Mouse (Mus musculus): ENCODE data around the gene Carhsp1.
A peak's percentile ranks its signal among the peaks of the same experiment; 100 is the strongest.

Gene Carhsp1

DNA sequence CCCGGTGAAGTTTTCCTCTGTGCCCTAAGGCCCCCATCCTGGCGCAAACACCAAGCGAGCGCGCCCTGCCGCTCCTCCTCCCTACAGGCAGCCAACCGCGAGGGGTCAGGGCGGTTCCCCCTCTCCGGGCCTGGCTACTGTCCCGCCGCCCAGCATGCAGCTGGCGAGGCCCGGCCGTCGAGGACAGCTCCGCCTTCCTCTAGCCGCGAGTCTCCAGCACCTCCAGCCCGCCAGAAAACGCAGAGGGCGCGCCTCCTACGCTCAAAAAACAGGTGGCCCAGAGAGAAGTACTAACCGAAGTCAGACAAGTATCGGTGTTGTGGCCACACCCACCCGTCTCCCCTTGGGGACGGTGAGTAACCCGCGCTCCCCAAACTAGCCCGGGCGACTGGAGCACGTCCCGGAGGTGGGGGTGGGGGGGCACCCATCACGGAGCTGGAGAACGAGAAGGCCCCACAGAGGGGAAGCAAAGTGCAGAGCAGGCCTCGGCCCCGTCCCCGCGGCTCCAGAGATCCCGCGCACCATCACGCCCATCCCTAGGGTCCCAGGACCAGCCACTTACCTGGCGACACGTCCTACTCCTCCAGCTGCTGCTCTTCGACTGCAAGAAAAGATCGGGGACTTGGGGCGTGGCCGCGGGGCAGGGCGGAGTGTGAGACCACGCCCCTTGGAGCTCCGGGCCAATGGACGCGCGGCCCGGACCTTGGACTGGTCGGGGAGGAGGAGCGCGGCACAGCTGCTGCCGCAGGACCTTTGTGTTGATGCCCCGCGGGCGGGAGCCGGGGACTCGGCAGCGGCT, at the start of gene Carhsp1:
Gene Carhsp1, minus strand, starts transcription at position 605 of the 799 bp plus-strand sequence.
- peak; percentile 59 for ATAC-seq (ENCODE audit: insufficient number of reproducible peaks, low FRiP score, low TSS enrichment)

DNA sequence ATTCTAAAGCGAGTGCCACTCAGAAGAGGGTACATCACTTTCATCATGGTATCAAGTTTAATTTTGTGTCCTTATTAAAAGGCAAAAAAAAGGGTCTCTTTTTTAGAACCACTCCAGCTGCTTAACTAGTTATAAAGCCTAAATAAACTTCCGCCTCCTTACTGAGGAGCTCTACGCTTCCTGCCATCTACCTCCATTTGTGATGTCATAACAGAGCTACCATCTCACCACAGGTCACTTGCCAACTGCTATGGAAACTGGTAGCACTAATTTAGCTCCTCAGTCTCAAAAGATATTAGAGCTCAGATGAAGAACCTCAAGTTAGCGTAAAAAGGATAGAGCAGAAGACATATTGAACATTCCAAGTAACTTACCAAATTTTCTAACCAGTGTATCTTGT, 48.5 kb upstream of the Carhsp1 start:
- ATAC-seq (ENCODE audit: insufficient number of reproducible peaks, low FRiP score, low TSS enrichment), result no peak

DNA sequence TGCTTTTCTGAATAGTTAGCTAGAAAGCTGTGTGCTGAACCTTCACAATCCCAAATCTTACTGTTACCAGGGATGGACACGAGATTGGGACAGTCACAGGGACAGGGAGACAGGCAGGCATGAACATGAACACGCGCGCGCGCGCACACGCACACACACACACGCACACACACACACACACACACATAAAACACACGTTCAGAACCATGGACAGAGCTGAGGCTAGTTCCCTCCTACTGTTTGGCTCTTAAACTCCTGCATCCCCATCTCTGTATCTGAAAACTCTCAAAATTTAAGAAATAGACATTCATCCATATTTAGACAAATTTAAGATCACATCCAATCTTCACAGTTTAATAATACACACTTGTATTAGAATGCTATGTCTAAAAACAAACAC, 45.8 kb upstream of the Carhsp1 start:
- ATAC-seq (ENCODE audit: insufficient number of reproducible peaks, low FRiP score, low TSS enrichment), result no peak

DNA sequence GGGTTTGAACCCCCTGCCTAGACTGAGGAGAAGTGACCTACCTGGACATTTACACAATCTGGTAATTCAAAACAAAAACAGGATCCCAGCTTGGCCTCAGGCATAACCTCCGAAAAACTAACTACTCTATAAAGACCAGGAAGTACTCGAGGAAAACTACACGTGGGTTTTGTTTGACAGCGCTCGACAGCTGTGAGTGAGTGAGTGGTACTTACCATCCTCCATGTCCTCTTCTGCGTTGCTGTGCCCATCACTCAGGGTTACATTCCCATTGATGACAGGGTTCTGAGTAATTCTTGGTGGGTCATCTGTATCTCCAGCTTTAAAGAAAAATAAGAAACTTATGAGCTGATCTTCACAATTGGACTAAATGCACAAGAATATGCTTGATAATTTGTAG, 44.3 kb upstream of the Carhsp1 start:
- no peak for ATAC-seq (ENCODE audit: insufficient number of reproducible peaks, low FRiP score, low TSS enrichment)

DNA sequence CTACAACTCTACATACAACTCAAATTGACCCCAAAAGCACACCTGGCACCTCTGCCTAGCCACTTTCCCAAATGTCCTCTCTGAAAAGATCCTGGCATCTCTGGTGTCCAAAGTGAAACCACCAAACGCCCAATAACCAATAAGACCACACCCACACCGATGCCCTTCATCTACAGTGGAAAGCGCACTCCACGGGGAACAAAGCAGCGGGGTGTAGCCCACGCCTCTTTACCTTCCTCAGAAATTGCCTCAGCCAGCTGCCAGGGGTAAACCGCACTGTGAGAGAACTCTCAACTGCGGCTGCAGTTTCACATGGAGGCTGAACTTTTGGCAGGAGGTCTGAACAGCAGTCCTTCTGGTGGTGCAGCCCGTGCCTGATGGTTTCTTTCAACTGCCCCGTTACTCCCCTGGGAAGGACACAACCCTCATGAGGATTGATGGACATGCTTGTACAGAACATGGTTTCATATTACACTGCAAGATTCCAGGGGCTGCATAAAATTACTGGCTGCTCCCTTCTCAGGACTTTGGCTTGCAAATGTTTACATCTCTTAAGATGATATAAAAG, 43.6 kb upstream of the Carhsp1 start:
- no peak for ATAC-seq (ENCODE audit: insufficient number of reproducible peaks, low FRiP score, low TSS enrichment)

DNA sequence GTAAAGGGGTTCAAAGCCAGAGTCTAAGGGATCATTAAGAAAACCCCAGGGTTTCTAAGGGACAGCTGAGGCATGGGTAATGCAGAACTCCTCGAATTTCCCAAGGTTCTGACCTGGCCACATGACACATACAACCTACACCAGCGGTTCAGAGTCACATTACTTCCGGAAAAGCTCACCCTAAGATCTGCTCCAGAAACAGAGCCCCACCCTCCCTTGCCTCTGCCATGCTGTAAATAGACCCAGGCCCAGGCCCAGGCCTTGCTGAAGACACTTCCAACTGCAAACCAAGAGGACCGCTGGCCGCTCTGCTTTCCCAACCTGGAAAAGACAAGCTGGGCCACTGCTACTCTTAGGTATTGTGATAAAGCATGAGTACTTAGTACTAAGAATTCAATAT, 42.9 kb upstream of the Carhsp1 start:
- no peak for ATAC-seq (ENCODE audit: insufficient number of reproducible peaks, low FRiP score, low TSS enrichment)

DNA sequence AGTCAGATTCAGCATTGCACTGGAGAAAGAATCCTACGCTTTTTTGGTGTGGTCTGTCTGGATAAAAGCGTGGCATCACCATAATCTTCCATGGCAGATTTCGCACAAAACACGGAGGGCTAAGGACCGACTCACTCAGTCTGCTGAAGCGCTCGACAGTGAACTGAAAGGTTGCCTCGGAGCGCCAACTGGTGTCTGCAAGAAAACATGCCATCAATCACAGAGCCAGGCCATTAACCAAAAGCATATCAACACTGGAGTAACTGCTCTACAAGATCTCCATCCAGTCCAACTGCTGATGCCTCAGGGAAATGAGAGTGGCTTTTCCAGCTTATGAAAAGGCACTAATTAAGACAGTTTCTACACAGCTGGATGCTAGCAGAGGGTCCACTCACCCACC, 40.0 kb upstream of the Carhsp1 start:
- no peak for ATAC-seq (ENCODE audit: insufficient number of reproducible peaks, low FRiP score, low TSS enrichment)

DNA sequence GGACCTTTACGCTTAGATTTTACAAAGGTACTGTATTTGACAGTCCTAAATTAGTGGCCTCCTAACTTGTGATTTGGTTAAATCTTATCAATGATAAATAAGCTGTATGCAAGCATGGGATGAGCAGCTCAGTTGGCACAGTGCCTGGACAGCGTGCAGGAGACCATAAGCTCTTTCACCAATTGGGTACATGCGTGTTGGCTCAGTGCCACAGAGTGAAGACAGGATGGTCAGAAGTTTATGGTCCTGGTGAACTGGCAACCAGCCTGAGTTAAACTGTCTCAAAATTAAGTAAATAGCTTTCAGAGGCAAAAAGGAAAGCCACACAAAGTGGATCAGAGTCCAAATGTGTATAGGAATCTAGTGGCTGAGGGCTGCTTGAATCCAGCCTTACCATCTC, 28.6 kb upstream of the Carhsp1 start:
- no peak for ATAC-seq (ENCODE audit: insufficient number of reproducible peaks, low FRiP score, low TSS enrichment)

DNA sequence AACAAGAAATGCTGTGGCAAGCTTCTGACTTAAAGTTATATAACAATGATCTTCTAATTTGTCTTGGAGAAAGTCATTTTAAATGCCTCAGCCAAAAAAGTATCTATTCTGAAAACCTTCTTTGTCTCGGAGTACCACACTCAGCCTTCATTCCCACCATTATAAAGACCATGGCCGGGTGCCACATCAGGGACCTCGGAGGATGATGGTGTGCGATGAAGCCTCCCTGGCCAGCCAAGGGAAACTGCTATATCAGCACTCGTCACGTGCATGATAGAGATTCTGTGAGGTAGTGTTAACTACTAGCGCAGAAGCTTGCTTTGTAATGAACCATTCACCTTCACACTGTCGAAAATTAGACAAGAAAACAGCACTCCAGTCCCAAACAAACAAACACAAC, 27.6 kb upstream of the Carhsp1 start:
- ATAC-seq (ENCODE audit: insufficient number of reproducible peaks, low FRiP score, low TSS enrichment), result no peak

DNA sequence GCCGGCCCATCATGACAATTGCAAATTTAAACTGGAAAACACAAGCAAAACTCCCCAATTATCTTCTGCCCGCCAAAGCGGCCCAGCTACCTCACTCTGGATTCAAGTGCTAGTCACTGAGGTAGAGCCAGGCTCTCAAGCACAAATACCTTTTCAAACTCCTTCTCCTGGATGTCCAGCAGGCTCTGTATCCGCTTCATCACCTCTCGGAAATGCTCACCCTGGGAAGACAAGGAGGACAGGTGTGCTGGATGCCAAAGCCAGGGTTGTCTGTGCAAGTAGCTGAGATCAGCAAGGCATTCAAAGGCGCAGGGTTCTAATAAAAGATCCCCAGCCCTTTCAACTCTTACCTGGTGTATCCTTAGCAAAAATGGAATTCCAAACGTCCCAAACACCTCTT, 19.3 kb upstream of the Carhsp1 start:
- ATAC-seq (ENCODE audit: insufficient number of reproducible peaks, low FRiP score, low TSS enrichment), result no peak; the same call in 1 of the 2 replicates

DNA sequence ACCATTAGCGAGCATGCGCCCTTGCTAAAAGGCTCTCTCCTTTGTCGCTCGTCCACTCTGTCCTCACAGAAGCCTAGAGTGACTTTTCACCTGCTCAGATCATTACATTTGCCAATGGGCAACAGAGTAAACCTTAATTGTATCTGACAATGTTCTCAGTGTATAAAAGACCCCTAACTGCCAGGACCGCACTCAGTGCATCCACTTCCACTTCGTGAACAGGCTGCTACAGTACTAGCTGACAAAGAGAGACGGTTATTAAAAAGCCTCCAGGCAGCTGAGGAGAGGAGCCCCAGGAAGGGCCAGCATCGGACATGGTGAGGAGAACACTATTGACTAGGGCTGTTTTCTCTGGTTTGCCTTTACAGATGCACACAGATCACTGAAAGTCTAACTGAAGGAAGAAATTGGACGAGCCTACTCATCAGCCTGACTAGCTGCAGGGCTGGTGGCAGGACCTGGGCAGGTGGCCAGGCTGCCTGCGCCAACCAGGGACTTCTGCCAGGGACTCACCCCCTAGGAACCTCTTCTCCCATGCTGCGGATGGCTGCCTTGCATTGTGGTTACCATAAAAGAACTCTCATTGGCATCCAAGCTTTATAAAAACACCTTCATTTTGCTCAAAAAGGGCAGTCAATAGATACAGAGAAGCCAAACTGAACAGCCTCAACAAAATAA, 18.2 kb upstream of the Carhsp1 start:
- ATAC-seq (ENCODE audit: insufficient number of reproducible peaks, low FRiP score, low TSS enrichment), result peak; percentile 67

DNA sequence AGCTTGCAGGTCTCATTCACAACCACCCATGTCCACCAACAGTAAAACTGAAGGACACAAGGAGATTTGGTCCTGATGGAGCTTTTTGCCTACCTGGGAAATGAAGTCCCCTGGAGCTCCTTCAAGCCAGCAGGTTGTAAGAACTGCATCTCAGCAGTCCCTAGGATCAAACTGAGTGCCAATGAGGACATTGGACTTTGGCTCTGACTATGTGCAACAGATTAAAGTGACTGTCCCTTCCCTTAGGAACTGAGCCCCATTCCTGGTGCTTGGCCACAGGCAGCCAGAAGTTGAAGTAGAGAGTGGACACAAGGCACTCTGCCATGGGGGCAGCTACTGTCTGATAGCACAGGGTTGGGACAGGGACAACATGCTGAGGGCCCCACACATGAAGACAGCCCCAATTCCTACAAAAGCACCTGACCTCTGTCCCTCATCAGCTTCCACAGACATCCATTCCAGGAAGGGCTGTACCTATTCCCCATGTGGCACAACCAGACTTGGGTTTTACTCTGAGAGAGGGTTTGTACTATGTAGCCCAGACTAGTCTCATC, 15.7 kb upstream of the Carhsp1 start:
- no peak for ATAC-seq (ENCODE audit: insufficient number of reproducible peaks, low FRiP score, low TSS enrichment)

DNA sequence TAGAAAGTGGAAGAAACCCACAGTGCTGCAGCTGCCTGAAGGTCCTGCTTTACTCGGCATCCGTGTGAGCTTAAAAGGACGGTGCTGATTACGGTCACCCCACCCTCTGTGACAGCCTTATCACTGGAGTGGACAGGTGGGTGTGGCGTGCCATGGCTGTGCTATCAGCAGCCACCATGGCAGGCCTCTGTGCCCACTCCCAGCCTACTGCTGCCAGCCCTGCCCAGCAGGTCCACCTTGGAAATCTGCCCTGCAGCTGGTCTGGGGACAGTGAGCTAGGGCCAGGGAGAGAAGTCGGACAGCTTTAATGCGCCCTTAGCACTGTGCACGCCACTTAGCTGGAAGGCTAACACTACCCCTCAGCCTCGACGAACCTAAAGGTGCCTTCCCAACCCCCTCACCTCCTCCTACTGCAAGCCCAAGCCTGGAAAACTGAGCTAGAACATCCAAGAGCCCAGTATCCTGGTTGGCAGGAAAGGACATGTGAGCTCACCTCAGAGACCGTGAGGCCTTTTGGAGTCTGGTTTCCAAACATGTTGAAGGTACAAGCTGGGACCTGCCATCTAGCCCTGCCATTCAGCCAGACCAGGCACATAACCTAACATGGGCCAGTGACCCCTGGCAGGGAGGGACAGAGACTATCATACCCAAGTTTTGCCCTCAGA, 15.0 kb upstream of the Carhsp1 start:
- no peak for ATAC-seq (ENCODE audit: insufficient number of reproducible peaks, low FRiP score, low TSS enrichment)

DNA sequence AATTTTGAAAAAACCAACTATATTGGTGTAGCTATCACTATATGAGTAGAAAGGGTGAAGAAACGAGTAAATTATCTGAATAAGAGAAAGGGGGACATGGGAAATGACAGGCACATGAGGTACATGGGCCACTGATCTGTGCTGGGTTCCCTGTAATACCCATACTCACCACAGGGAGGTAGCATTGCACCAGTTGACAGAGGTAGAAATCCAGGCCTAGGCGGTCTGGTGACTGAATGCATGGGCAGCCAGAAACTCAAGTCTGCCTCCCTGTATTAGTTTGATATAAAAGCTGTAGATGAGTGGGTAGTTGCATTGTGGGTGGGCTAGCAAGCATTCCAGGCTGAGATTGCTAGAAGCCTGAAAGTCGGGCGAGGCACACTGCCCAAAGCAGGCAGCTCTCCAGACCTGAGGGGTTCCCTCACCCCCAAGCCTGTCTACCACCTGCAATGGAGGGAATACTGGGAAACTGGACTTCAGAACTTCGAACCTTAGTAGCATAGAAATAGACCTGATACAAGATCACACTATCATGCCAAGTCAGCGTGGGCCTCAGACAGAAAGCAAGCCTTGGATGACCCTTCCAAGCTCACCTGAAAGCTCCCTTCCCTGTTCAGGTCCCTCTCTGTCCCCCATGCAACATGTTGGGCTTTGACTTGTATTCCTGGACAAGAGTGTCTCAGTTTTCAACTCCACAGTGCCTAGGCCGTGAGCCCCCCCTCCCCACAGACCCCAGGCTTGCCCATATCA, 14.3 kb upstream of the Carhsp1 start:
- 0 out of 2 replicates have a peak, but pooled peaks have one; percentile 34 for ATAC-seq (ENCODE audit: insufficient number of reproducible peaks, low FRiP score, low TSS enrichment)

DNA sequence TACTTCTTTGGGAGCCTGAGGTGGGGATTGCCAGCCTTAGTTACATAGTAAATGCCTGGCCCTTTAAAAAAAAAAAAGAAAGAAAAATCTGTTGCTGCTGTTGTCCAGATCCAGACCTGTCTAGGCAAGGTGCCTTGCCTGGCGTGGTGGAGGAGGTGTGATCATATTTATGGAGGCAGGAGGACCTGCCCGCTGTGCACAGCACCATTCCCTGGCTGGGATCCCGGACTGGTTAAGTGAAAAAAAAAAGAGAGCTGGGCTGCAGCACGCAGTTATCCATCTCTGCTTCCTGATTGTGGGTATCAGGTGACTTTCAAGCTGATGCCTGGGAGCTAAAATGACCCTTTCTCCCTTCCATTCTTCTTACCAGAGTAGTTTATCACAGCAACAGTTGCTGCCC, 13.1 kb upstream of the Carhsp1 start:
- ATAC-seq (ENCODE audit: insufficient number of reproducible peaks, low FRiP score, low TSS enrichment), result peak; percentile 32; the same call in 1 of the 2 replicates

DNA sequence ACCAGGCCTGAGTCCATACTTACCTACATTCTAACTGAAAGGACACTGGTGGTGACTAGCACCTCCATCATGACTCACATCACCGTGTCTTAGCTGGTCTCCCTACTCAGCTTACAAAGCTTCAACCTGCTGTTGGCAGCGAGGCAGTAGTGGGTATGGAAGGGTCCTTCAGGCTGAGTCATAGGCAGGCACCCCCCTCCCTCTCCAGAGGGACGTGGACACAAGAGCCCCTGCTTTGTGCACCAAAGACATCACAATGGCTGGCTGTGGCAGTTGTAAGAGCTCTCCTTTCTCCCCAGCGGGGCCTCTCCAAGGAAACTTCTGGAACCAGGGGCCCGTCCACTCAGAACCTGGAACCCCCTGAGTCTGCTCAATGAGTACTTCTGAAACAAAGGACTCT, 8.5 kb upstream of the Carhsp1 start, which contains the start of gene Gm5767:
Gene Gm5767, plus strand, starts transcription at position 301 of the 400 bp plus-strand sequence.
- no peak for ATAC-seq (ENCODE audit: insufficient number of reproducible peaks, low FRiP score, low TSS enrichment)

DNA sequence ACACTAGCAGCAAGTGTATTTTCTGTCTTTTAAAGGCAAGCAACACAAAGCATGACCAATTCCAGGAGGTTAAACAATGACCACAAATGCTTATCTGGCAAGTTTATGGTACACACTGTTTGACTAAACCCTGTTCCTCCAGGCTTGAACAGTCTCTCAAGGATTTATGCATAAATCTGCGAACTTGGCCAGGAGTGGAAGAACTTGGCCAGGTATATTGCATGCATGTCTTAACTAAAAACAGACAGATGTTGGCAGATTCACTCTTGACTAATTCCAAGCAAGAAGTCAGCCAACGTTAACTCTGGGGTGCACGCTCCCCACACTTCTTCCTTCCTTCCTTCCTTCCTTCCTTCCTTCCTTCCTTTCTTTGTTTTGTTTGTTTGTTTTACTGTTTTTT, 7.8 kb upstream of the Carhsp1 start:
- no peak for ATAC-seq (ENCODE audit: insufficient number of reproducible peaks, low FRiP score, low TSS enrichment)

DNA sequence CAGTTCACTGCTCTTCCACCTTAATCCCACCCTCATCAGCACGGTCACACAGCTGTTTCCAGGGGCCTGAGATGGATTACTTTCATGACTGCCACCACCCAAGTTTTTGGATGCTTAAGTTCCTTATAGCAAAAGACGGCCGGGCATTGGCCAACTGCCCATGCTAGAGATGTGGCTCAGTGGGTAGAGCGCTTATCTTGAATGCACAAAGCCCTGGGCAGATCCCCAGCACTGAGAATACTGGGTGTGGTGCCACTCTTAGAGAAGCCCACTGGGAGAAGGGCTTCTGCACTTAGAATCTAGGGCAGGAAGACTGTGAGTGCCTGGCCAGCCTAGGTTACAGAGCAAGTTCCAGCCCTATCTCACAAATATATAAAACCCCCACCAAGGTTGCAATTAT, 6.7 kb upstream of the Carhsp1 start:
- no peak for ATAC-seq (ENCODE audit: insufficient number of reproducible peaks, low FRiP score, low TSS enrichment)

DNA sequence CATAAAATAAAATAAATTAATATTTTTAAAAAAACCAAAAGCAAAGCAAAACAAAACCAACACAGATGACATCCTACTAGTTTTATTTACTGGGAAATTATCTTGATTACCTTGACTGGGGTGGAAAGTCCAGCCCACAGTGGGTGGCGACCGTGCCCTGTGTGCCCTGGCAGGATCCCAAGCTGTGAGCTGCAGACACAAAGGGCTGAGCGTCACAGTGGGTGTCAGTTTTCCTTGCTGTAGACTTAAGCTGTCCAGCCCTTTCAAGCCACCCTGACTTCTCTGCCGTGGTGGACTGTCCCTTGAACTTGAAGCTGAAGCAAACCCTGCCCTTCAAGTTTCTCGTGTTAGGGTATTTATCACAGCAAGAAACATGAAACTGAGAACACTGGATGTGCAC, 6.1 kb upstream of the Carhsp1 start:
- no peak for ATAC-seq (ENCODE audit: insufficient number of reproducible peaks, low FRiP score, low TSS enrichment)

DNA sequence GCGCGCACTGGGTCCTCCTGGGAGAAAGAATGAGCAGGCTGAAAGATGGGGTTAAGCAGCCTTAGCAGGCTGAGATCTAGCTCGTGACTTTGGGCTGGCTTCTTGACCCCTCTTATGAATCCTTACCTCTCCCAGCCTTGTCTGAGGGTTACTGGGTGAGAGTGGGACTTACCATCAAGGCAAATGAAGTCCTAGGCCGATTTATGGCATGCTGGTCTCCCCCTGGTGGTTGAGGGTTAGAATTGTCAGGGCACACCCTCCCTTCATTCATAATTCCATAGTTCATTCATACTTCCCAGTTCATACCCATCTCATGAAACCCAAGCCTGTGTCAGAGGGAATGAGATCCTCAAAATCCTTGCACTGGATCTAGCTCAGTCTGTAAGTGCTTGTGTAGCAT, 4.8 kb upstream of the Carhsp1 start:
- ATAC-seq (ENCODE audit: insufficient number of reproducible peaks, low FRiP score, low TSS enrichment), result no peak

All from cerebellum, adult (tissue).